Mouse (Mus musculus) frontal cortex, postnatal 14 days (tissue): ENCODE data around the gene Khnyn.

Experiments
- DNase-seq, 2 experiments: peaks; one replicate each; pipeline ENCODE4 v3.0.0; 2022; ENCODE audit warnings: low spot score in 2 of 2

Khnyn gene

DNA sequence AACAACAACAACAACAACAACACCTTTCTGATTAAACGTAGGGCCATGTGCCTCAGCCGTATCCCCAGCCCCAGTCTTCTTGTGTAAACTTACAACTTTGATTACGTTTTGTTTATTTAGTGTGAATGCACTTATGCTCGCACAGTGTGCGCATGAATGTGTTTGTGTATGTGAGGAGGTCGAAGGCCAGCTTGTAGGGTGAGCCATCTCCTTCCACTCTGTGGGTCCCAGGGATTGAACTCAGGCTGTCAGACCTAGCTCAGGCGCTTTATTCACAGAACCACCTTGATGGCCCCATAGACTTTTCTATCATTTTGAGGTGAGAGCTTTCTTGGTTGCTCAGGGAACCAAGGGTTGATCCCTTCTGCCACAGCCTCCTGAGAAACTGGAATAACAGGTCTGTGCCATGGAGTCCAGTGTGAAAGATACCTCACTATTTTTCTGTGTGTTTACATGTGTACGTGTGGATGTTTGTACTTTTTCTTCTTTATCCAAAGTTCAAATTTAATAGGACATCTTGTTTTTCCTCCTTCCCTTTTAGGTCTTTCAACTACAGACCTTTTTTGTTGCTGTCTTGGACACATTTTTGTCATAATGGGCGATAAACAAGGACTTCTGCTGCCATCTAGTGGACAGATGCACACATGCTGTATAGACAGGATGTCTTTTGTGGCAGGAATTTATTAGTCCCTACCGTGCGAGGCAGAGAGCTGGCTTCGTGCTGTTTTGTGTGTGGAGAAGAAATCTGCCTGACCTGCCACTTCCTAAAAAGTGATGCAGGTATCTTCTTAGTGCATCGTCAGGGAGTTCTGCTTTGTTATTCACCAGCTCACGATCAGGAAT, 33.7 kb downstream of the Khnyn start:
- peak in 1 of 2 experiments; percentile 61 for DNase-seq

- no peak for DNase-seq
These were observed 37.9 kb downstream of the Khnyn start for GRCm38 (mm10) chr14:55922475-55923232.

GRCm38 (mm10) chr14:55926847-55927246, 42.1 kb downstream of the Khnyn start:
- DNase-seq, result no peak

DNA sequence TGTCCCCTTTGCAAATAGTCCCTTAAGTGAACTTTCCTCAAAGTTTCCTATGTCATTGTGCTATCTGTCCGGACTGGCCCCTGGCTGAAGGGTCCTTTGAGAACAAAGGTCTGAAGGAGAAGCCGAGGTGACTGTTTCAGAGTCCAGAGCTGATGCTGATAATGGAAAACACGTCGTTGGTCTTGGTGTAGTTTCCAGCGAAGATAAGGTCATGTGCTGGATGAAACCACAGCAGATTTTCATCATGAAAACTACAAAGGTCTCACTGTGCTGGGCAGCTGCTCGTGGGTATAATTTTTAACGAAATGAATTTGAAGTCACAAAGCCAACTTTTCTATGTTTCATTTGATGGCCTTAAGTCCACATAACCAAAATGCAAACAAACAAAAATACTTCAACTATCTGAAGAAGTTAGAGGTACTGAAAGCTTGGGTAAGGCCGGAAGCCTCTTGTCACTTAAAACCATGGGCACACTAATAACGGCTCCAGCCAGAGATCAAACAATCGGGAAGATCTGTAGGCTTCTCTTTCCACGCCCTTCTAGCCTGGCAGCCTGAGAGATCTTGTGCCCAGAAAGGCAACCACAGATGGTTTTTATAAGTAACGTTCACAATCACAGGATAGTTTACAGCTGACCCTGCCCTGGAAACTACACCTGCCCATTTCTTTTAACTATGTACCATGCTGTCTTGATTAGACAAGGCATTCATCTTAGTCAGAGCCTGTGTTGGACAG, 44.7 kb downstream of the Khnyn start:
- no peak for DNase-seq

DNA sequence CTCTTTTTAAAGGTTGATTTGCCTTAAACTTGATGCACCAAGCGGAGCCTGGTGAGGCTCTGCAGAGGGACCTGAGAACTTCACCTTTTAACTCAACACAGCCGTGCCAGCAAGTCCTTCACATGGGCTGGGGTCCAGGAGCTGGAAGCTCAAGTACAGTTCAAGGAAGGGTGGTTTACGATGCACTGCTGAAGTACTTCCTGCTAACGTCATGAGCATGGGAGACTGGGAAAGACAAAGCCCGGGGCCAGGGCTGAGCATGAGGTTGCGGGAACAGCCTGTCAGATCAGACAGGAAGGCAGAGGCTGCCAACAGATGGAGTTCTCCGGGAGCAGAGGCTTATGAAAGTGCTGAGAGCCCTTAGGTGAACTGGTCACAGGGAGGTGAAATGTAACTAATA, 48.8 kb downstream of the Khnyn start:
- no peak for DNase-seq

DNA sequence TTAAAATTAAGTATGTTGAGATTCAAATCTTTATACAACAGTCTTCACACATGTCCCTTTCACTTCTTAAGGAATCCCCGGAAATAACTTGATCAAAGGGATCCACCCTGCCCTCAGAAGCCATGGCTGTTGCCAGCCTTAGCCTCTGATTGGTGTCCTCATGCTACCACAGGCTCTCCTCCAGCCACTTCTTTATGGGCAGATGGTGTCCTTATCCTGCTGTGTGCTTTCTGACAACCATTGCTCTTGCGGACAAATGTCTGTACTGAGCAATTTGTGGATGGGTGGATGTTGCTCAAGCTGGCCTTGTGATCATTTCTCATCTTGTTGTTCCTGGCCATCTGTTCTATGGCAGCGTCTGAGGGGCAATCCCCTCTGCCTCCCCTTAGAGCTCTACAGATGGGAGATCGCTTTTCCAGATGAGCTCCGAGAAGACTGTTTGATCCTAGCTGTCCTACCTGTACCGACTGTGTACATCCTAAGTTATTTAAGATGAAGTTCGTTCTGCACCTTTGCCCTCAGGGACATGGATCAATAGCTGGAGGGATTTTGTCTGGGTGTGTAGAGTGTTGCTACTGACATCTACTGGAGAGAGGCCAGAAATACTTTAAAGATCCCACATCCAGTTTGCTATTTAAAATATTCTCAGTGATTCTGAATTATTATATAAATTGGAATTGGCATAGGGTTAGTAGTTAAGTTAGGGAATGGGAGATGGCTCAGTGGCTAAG, 55.5 kb downstream of the Khnyn start:
- no peak for DNase-seq

- DNase-seq, result no peak
These were observed 58.9 kb downstream of the Khnyn start for GRCm38 (mm10) chr14:55943601-55944000.

DNA sequence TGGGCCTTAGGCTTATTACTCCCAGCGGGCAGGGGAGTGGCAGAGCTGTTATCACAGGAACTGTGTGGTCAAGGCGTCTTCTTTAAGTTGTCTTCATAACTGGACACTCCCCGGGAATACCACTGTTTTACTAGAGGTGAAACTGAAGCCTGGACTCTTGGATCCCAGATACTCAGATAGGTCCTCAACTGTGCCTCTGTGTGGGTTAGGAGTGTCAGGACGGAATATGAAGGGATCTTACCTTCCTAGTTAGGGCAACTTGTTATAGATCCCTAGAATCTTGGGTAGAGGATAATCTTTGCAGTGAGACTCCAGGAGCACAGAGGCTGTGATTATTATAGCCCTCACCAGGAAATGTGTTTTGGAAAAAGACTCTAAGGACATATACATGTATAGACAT, 59.8 kb downstream of the Khnyn start, which contains the start of gene Cma1:
TSS of gene Cma1 (minus strand) at position 101 of the 400 bp plus-strand sequence.
- DNase-seq, result no peak

- no peak for DNase-seq
These were observed 61.7 kb downstream of the Khnyn start for GRCm38 (mm10) chr14:55946269-55946969.
